Mouse (Mus musculus) bone marrow, adult 2 months (tissue): ENCODE results near the gene Fam71e1.

Experiments
- CTCF ChIP-seq: fragments of 200-500 bp; IDR thresholded peaks from 2 replicates; pipeline ENCODE4 v1.5.1; 2011; ENCODE audit warnings: low read length, control low read depth; ENCODE audit not compliant: control insufficient read depth, insufficient read depth
- POLR2A ChIP-seq: fragments of 200-500 bp; IDR thresholded peaks from 2 replicates; pipeline ENCODE4 v1.6.1; 2011; ENCODE audit warnings: low read depth, mild to moderate bottlenecking, control low read depth, low read length, borderline replicate concordance; ENCODE audit not compliant: control insufficient read depth

DNA sequence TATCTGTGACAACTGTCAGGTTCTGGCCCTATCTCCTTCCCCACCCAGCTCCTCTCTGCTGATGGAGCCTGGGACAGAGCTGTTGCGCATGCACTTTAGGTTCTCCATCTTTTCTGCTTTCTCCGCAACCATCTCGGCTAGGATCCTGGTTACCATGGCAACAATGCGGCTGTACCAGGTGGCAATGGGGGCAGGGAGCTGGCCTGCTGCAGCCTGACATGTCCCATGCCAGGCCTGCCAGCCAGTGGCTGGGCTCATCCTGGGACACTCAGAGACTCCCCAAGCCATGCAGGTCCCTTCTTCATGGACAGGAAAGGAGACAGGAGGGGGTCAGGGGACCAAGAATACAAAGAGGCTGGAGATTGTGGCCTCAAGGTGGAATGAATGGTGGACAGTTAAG lies 31.9 kb upstream of the Fam71e1 start:
- TF ChIP-seq POLR2A (no peak; the same call in 1 of the 2 replicates), CTCF (no peak)
